Mouse (Mus musculus) frontal cortex, adult (tissue): ENCODE data around the gene Duox1.
"Not testable (repeated sequence)": the region's sequence is repeated elsewhere in the genome, so short reads cannot be mapped to it uniquely, and the experiment has no call there.

Source experiments
- ATAC-seq: cut with Nextera tagmentation; 2 replicates; pipeline ENCODE4 v1.9.2; 2017; ENCODE audit warnings: mild to moderate bottlenecking, moderate library complexity, mixed read lengths; ENCODE audit not compliant: low TSS enrichment

Gene Duox1

DNA sequence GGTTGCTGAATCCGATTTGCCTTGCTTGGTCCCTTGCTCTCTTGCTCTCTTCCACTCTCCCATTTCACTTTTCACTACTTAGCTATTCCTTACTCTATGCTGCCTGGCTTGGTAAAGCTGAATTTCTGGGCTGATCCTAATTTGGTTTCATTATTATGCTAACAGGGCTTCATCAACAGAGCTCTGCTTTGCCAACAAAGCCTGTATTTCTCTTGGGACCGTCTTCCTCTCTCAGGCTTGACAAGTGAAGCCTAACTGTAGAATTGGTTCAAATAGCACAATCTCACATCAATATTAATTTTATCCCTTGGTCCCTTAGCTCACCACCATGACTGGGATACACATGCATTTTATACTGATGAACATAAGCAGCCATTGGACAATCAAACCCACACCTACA lies 3.9 kb upstream of the Duox1 start:
- no peak for ATAC-seq

DNA sequence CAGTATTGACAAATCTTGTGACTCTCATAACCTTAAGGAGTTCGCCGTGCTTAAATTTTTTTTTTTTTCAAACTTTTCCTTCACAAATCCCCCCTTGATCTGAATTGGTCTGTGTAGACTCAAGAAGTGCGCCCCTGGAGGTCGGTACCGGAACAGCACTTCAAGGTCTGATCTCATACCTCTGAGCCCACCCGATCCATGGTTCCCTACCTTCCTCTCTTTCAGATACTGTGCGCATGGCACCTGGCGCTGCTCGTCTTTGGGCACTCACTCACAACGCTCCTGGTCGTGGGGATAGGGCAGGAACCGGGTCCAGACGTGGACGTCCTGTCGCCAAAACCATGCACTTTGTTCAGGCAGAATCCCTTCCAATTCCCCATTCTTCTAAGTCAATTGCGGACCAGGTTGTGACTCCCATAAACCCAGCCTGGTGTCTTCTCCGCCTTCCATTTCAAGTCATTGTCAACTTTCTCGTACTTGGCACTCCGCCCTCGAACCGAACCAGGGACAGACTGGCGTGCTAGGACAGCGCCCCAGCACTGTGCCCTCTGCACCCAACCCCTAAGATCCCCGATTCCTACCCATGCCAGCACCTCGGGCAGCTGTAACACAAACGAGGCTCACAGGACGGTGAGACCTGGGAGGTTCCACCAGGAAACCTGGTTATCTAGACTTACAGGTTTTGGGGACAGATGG lies 2.6 kb upstream of the Duox1 start:
- ATAC-seq = peak; percentile 41; the same call in 1 of the 2 replicates

GRCm38 (mm10) chr2:122313536-122313935 lies 1.9 kb upstream of the Duox1 start, which contains the start of gene Duoxa1:
Gene Duoxa1, minus strand, starts transcription at chr2:122313730.
- ATAC-seq = no peak

- ATAC-seq = no peak
Measured at GRCm38 (mm10) chr2:122317384-122317783, 1.9 kb downstream of the Duox1 start.

DNA sequence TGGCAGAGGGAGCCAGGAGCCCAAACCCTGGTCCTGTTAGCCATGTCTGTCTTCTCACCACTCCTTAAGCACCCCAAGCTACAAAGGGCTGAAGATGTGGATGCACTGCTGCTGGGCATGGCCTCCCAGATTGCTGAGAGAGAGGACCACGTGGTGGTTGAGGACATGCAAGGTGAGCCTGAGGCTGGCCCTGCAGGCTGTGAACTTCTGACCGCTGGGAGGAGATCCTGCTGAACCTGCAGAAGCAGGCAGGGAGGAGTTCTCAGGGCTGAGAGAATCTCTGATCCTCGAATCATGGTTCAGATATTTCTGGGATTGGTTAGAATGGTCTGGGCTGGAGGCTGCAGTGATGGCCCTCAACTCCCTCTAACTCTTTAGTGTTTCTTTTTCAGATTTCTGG lies 8.5 kb downstream of the Duox1 start:
- ATAC-seq = no peak

DNA sequence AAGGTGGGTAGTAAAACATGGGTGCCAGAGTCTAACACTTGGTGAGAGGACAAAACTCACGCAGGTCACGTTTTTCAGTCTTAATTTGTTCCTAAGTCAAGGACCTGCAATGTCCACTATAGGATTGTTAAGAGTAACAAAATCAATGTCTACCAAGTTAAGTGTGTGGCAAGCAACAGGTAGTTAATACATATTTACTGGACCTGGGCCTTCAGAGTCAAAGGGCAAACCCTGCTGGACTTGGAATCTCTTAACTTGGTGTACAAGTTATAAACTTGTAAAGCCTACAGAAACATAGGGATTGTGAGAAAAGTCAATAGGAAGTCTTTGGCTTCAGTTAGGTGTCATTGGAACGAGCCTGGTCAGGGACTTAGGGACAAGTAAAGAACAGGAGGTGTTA lies 9.1 kb downstream of the Duox1 start:
- no peak for ATAC-seq

- ATAC-seq = no peak
Measured at GRCm38 (mm10) chr2:122325361-122325760, 9.9 kb downstream of the Duox1 start.

DNA sequence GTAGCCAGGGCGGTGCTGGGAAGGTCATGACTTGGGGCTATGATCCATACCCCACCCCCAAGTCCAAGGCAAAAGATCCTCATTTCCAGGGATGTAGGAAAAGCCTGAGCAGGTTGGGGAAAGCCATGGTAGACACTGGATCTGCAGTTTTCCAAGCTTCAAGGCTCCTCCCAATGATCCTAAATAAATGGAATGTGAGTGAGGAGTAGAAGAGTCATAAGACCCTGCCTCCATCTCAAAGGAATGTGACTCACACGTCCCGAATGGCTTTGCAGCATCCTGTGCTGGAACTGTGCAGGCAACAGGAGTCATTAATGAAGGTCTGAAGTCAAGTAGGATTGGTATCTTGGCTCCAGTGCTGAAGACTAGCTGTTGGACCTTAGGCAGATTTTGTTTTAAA lies 12.5 kb downstream of the Duox1 start:
- ATAC-seq = no peak

GRCm38 (mm10) chr2:122330317-122330716 lies 14.8 kb downstream of the Duox1 start:
- not testable (repeated sequence) for ATAC-seq

GRCm38 (mm10) chr2:122332222-122332621 lies 16.8 kb downstream of the Duox1 start:
- ATAC-seq = no peak

GRCm38 (mm10) chr2:122334170-122334569 lies 18.7 kb downstream of the Duox1 start:
- ATAC-seq = no peak

DNA sequence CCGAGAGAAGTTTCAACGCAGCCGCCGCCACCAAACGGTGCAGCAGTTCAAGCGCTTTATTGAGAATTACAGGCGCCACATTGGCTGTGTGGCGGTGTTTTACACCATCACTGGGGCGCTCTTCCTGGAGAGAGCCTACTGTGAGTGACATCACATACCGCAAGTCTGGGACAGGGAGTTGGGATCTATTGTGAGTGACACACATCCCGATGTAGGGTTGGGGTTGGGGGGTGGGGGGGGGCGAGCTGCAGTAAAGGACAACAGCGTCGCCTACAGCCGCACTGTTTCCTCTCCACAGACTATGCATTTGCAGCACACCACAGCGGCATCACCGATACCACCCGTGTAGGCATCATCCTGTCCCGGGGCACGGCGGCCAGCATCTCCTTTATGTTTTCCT lies 21.8 kb downstream of the Duox1 start:
- peak; percentile 62 for ATAC-seq

- 0 out of 2 replicates have a peak, but pooled peaks have one; percentile 8 for ATAC-seq
Measured at GRCm38 (mm10) chr2:122345106-122345893, 29.8 kb downstream of the Duox1 start.

DNA sequence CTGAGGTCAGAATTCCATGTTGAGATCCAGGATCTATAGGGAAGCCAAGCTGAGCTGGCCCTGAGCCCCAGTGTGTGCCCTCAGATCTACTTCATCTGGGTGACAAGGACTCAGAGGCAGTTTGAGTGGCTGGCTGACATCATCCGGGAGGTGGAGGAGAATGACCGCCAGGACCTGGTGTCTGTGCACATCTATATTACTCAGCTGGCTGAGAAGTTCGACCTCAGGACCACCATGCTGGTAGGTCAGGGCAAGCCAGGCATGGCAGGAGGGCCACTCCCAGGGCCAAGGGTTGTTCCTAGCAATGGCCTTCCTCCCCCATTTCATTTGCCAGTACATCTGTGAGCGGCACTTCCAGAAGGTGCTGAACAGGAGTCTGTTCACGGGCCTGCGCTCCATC lies 30.7 kb downstream of the Duox1 start:
- not testable (repeated sequence) for ATAC-seq

DNA sequence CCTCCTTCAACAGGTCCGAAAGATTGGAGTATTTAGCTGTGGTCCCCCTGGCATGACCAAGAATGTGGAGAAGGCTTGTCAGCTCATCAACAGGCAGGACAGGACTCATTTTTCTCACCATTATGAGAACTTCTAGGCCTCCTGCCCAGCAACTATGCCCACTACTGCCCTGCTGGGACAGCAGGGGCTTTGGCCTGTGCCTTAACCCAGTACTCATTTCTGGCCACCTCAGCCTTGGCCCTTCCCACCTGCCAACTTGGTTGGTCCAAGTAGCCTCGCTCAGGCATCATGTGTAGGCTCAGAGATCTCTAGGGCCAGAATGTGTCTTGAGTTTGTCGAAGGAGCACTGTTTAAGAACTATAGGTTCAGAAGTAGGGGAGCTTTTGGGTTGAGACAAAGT lies 31.8 kb downstream of the Duox1 start:
- ATAC-seq = no peak

DNA sequence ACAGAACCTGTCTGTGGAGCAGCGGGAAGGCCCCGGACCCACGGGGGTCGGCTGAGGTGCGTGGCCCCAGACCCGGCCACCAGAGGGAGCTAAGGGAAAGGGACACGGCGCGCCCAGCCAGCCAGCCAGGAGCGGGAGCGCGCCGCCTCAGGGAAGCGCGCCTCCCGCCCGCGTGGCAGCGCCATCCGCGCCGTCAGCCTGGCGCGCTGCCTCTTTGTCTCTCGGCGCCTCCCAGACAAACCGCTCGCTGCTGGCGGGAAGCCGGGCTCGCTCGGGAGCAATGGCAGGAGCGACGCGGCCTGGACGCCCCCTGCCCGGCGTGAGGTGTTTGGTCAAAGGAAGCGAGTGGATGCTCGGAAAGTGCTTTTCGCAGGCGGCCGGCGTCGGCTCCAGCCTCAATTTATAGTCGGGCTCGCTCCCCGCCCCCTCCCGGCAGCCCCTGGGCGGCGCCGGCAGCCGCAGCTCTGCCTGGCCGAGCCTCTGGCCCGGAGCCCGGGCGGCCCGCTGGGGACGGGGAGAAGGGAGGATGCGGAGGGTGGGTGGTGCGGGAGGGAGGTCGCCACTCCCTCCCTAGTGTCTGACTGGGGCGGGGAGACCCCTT lies 33.2 kb downstream of the Duox1 start:
- peak; percentile 66 for ATAC-seq

DNA sequence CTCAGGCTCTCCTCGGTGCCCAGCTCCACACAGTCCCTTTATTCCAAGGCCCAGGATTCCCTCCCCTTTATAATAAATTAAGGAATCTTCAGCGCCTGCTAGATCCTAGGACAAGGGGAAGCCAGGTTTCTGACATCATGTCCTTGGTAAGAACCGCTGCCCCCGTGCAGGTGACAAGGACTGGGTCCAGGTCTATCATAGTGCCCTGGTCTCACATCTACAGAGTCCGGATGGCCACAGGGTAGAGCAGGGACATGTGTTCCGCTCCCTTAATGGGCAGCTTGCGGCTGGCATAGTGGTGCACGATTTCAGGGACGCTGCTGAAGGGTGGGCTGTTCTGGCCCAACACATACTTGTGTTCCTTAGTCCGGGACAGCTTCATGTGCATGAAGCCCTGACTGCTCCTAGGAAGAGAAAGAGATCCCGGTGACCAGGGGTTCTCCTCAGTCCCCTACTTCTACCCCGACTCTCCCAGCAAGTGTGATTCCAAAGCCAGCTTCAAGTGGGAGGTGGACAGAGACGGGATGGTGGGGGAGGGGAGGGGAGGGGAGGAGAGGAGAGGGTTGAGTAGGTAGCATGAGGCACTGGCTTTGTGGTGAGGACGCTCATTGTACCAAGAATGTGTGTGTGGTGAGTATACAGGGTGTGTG lies 33.8 kb downstream of the Duox1 start:
- ATAC-seq = peak; percentile 26

DNA sequence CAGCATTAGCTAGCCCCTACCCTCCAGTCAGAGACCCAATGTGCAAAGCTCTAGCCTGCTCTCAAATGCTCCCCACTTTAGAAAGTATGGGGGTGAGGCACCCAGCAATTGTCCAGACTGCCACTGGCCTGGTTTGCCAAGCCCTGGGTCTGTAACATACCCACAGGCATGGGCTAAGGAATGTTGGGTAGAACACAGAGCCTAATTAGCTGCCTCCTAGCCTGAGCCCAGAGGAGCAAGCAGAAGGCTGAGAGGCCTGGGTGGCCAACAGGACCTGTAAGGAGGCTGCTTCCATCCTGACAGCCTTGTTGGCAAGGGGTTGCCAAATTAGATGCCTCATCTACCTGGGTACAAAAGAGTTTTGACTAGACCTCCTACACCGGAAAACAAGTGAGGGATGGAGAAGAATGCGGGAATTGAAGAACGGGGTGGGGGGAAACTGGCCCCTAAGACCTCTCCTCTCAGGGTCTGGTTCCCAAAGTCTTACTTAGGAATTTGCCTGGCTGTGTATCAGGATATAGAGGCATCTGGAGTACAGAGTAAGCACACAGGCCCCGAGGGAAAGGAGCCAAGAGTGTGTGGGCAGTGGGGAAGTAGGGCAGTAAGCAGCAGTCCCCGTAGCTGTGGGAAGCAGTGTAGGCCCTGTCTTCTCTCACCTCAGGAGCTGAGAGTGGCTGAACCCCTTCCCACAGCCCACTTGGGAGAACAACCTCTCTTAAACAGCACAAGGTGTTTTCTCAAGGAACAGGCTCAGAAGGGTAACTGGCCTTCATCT lies 35.9 kb downstream of the Duox1 start:
- peak; percentile 59 for ATAC-seq

GRCm38 (mm10) chr2:122351931-122352329 lies 36.5 kb downstream of the Duox1 start:
- no peak for ATAC-seq

- ATAC-seq = no peak
Measured at GRCm38 (mm10) chr2:122352992-122353391, 37.5 kb downstream of the Duox1 start.

DNA sequence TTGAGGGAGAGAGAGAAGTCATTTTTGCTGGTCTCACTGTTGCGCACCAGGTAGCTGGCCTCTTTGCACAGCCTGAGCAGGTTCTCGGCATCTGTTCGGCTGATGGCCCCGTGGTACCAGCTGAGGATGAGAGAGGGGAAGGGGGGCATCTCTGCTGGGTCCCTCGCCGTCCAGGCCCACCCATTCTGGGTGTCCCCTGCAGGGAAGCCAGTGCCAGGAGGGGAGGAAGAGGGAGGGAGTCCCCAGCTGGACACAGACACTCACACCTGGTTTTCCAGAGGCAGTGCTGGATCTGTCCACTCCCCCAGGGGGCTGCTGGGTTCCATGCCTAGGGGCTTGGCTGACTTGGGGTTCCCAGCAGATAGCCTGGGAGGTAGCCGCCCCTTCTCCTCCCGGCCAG lies 38.3 kb downstream of the Duox1 start:
- ATAC-seq = no peak
